Mouse (Mus musculus) liver, embryonic 11.5 days (tissue): ENCODE data around the gene Igf2bp3. TPM values are rescaled to one million over a fixed set of nuclear protein-coding genes. Genes with fewer than 3 reads are reported as not detected.
A peak's percentile ranks its signal among the peaks of the same experiment; 100 is the strongest.

Experiments
- ATAC-seq: fragments of 200-750 bp; cut with Nextera tagmentation; replicated peaks from 2 replicates; pipeline ENCODE4 v1.8.0; 2017; ENCODE audit warnings: moderate number of reproducible peaks, mild to moderate bottlenecking, moderate TSS enrichment, moderate library complexity; ENCODE audit not compliant: low FRiP score
- DNase-seq: peaks from one replicate; pipeline ENCODE4 v3.0.0-alpha.2; 2017; ENCODE audit warnings: low spot score
- H3K27ac ChIP-seq: fragments of 300-500 bp; sonication (generic); 2 replicates; pipeline ENCODE4 v1.5.1; 2014; ENCODE audit warnings: mild to moderate bottlenecking, low read depth, low read length, control low read depth
- H3K27me3 ChIP-seq: fragments of 300-500 bp; sonication (generic); replicated peaks from 2 replicates; pipeline ENCODE4 v1.6.1; 2014; ENCODE audit warnings: low read length, mixed read lengths; ENCODE audit not compliant: control insufficient read depth, insufficient read depth
- H3K36me3 ChIP-seq: fragments of 300-500 bp; sonication (generic); 2 replicates; pipeline ENCODE4 v1.6.1; 2014; ENCODE audit warnings: mild to moderate bottlenecking, low read length, moderate library complexity, mixed read lengths; ENCODE audit not compliant: control insufficient read depth, insufficient read depth
- H3K4me1 ChIP-seq: fragments of 300-500 bp; sonication (generic); replicated peaks from 2 replicates; pipeline ENCODE4 v1.6.1; 2014; ENCODE audit warnings: low read length, mixed read lengths; ENCODE audit not compliant: control insufficient read depth, insufficient read depth
- H3K4me2 ChIP-seq: fragments of 300-500 bp; sonication (generic); 2 replicates; pipeline ENCODE4 v1.6.1; 2014; ENCODE audit warnings: mild to moderate bottlenecking, control low read depth, moderate library complexity
- H3K4me3 ChIP-seq: fragments of 300-500 bp; sonication (generic); 2 replicates; pipeline ENCODE4 v1.5.1; 2014; ENCODE audit warnings: low read depth, low read length, control low read depth
- H3K9ac ChIP-seq: fragments of 300-500 bp; sonication (generic); 2 replicates; pipeline ENCODE4 v1.6.1; 2014; ENCODE audit warnings: low read depth, low read length, control low read depth
- H3K9me3 ChIP-seq: fragments of 300-500 bp; sonication (generic); 2 replicates; pipeline ENCODE4 v1.6.1; 2016; ENCODE audit warnings: low read length, inconsistent platforms, mixed read lengths; ENCODE audit not compliant: control insufficient read depth
- WGBS: fragments of 180-500 bp; shearing (Covaris S2); extraction: QIAGEN DNeasy Blood & Tissue Kit; methylation state at CpG from one replicate; pipeline ENCODE4 v1.1.7; 2014; 5-methylcytosine and 5-hydroxymethylcytosine counted together
- polyA plus RNA-seq: library from polyadenylated mRNA; unstranded; fragments of >200 nt; fragmentation: Nextera tagmentation; extraction: Ambion mirVana; gene quantifications from 2 replicates; pipeline ENCODE4 v1.2.1, GENCODE M21; 2014

Gene Igf2bp3
- polyA plus RNA-seq, 1 experiment from 2014 or later, result 57.8 TPM

DNA sequence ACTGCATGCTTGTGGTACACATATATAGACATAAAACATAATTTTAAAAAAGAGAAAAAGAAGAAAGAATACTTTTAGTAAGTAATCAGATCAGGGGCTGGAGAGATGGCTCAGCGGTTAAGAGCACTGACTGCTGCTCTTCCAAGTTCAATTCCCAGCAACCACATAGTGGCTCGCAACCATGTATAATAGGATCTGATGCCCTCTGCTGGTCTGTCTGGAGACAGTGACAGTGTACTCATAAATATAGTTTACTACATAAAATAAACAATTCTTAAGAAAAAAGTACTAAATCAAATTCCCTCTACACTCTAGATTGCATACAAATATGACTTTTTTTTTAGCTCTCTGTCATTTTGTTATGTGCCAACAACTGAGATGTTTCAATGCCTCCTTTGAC lies 36.4 kb upstream of the Igf2bp3 start:
- no peak overlapping the region for H3K4me3 ChIP-seq
- WGBS, result 94% methylated on average over 2 of the region's 2 CpGs
- no peak overlapping the region for H3K4me2 ChIP-seq
- ATAC-seq, result no peak
- no peak overlapping the region for H3K27ac ChIP-seq
- no peak overlapping the region for H3K9ac ChIP-seq
- peaks cover 38% of the 10 kb centered on the region for H3K36me3 ChIP-seq
- no peaks in the 10 kb centered on the region for H3K27me3 ChIP-seq
- H3K4me1 ChIP-seq, result no peaks in the 10 kb centered on the region
- no peak for DNase-seq
- no peaks in the 10 kb centered on the region for H3K9me3 ChIP-seq

DNA sequence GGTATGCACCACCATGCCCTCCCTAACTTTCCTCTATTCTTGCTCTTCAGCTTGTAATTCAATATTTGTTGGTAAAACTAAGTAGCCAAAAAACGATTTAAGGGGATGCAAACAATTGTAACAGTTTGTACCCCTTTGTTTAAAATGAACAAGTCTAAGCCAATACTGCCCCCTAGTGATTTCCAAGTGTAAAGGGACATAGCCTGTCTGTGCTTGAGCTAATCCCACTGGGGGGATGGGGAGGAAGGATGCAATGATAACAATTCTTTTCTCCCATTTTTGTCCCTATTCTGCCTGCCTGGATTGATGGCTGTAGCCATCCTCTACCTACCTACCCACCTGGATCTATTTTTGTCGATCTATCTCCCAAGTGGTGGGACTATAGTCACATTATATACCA lies 32.5 kb upstream of the Igf2bp3 start:
- Histone ChIP-seq H3K4me1 (no peaks in the 10 kb centered on the region), H3K27ac (no peak overlapping the region), H3K9ac (no peak overlapping the region), H3K36me3 (peaks cover 54% of the 10 kb centered on the region), H3K4me3 (no peak overlapping the region), H3K27me3 (no peaks in the 10 kb centered on the region), H3K9me3 (no peaks in the 10 kb centered on the region), H3K4me2 (no peak overlapping the region)
- DNase-seq (no peak), ATAC-seq (no peak; the same call in 1 of the 2 replicates)
- WGBS, result 55% methylated on average over 2 of the region's 2 CpGs

DNA sequence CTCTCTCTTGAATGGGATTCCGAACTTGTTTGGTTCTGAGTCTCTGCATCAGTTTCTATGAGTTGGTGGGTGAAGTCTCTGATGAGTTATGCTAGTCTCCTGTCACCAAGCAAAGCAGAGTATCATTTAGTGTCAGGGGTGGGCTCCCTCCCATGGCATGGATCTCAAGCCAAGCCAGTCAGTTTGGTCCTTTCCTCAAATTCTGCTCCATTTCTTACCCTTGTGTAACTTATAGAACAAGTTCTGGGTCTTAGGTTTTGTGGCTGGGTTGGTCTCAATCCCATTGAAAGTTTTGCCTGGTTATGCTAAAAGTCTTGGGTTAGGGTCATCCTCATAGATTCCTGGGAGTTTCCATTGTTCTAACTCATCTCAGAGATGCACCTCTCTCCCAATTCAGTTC lies 27.6 kb upstream of the Igf2bp3 start:
- Histone ChIP-seq H3K4me3 (no peak overlapping the region), H3K4me1 (no peaks in the 10 kb centered on the region), H3K27me3 (no peaks in the 10 kb centered on the region), H3K36me3 (peaks cover 24% of the 10 kb centered on the region), H3K9me3 (no peaks in the 10 kb centered on the region), H3K27ac (no peak overlapping the region), H3K4me2 (no peak overlapping the region), H3K9ac (no peak overlapping the region)
- ATAC-seq, result no peak
- WGBS, result 83% methylated on average over 1 of the region's 1 CpGs
- no peak for DNase-seq

DNA sequence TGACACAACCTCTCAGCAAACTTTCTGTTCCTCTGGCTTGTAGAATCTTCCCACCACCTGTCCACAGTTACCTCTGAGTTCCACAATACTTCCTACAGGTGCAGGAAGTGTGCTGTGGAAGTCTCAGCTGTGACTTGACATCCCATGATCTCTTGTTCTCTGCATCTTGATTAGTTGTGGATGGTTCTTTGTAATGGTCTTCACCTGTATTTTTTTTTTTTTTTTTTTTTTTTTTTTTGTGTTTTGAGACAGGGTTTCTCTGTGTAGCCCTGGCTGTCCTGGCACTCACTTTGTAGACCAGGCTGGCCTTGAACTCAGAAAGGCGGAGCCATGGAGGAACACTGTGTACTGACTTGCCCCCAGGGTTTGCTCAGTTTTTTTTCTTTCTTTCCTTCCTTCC lies 26.8 kb upstream of the Igf2bp3 start:
- no peaks in the 10 kb centered on the region for H3K4me1 ChIP-seq
- no peak overlapping the region for H3K4me3 ChIP-seq
- no peak overlapping the region for H3K4me2 ChIP-seq
- H3K9ac ChIP-seq, result no peak overlapping the region
- WGBS, result 84% methylated on average over 1 of the region's 1 CpGs
- H3K27me3 ChIP-seq, result no peaks in the 10 kb centered on the region
- DNase-seq, result no peak
- H3K27ac ChIP-seq, result no peak overlapping the region
- no peaks in the 10 kb centered on the region for H3K9me3 ChIP-seq
- peaks cover 22% of the 10 kb centered on the region for H3K36me3 ChIP-seq
- ATAC-seq, result no peak

DNA sequence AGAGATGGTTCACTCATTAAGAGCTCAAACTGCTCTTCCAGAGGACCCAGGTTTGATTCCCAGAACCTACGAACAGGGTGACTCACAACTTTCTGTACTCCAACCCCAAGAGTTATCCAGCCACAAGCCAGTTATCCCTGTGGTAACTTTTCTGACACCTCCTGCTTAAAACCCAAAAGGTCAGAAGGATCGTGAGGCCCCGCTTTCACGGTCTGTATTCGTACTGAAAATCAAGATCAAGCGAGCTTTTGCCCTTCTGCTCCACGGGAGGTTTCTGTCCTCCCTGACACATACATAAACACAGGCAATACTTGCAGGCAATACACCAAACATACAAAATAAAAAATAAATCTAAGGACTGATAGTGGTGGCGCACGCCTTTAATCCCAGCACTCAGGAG lies 21.6 kb upstream of the Igf2bp3 start:
- ATAC-seq, result peak; percentile 100
- WGBS, result 48% methylated on average over 9 of the region's 9 CpGs

DNA sequence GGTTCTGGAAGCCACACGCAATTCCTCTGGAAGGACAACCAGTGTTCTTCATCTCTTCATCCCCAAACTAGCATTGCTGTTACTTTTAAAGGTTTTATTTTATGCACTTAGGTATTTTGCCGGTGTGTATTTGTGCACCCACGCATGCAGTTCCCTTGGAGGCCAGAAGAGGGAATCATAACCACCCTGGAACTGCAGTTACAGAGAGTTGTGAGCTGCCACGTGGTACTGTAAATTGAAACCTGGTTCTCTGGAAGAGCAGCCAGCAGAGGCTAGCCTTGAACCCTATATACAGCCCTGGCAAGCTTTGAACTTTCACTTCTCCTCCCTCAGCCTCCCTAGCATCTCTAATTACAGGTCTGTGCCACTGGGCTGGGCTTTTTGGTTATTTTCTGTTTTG lies 18.6 kb upstream of the Igf2bp3 start:
- Histone ChIP-seq H3K27ac (no peak overlapping the region), H3K4me2 (no peak overlapping the region), H3K9ac (no peak overlapping the region), H3K27me3 (no peaks in the 10 kb centered on the region), H3K4me1 (no peaks in the 10 kb centered on the region), H3K9me3 (no peaks in the 10 kb centered on the region), H3K4me3 (no peak overlapping the region), H3K36me3 (no peaks in the 10 kb centered on the region)
- DNase-seq (no peak), ATAC-seq (no peak)
- WGBS, result 55% methylated on average over 4 of the region's 4 CpGs

More for the DNA sequence above, 21.6 kb upstream of the Igf2bp3 start:
- no peaks in the 10 kb centered on the region for H3K36me3 ChIP-seq
- DNase-seq, result peak; percentile 97
- H3K9ac ChIP-seq, result no peak overlapping the region
- no peak overlapping the region for H3K4me2 ChIP-seq
- H3K27ac ChIP-seq, result no peak overlapping the region
- H3K4me1 ChIP-seq, result no peaks in the 10 kb centered on the region
- no peaks in the 10 kb centered on the region for H3K9me3 ChIP-seq
- no peaks in the 10 kb centered on the region for H3K27me3 ChIP-seq
- H3K4me3 ChIP-seq, result no peak overlapping the region

DNA sequence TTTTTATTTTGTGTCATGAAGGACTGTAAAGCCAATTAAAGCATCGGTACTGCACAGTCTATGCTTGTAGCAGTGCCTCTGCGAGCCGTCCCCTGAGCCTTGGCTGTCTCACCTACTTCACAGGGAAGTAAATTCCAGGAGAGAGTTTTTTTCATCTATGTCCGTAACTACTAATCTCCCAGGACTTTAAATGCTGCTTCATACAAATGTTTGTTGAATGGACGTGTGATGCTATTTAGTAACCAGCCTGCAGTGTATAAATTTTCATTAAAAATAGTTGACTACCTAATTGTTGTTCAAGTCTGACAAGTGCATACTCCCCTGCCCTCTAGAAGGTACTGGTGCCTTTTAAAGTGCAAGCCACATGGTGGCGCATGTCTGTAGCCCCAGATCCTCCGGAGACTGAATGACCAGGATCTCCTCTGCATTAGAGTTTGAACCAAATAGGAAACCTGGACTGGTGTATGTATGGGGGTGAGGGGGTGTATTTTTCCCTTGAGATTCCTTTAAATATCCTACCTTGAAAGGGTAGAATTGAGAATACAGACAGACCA lies 13.4 kb upstream of the Igf2bp3 start:
- Histone ChIP-seq H3K4me3 (no peak overlapping the region), H3K9ac (no peak overlapping the region), H3K4me1 (no peaks in the 10 kb centered on the region; the same call in 1 of the 2 replicates), H3K36me3 (no peaks in the 10 kb centered on the region), H3K27ac (no peak overlapping the region), H3K9me3 (no peaks in the 10 kb centered on the region), H3K27me3 (no peaks in the 10 kb centered on the region), H3K4me2 (peak overlapping the region; percentile 28; the same call in 1 of the 2 replicates)
- 17% methylated on average over 7 of the region's 7 CpGs for WGBS
- DNase-seq (no peak), ATAC-seq (no peak; the same call in 1 of the 2 replicates)

DNA sequence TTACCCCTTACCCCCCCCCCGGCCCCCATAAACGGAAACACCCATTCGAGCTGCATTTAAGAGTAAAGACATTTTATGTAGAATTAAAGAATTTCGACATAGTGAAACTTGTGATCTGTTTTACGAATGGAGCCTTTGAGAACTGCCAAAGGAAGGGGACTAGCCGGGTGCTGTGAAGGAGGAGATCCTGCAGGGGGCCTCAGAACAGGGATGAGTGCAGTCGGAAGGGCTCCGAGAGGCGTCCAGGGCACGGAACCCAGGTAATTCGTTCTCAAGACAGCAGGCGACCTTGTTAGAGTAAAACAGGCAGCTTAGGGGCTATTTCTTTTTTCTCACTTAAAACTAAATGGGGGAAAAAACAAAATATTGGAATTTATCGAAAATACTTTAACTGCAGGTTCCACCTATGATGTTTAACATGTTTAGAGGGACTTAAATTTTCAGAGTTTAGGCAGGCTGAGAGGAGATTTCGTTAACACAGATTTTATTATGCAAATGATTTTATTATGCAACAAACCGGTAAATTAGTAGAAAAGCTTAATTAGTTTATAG lies 12.5 kb upstream of the Igf2bp3 start:
- Histone ChIP-seq H3K27me3 (no peaks in the 10 kb centered on the region), H3K9me3 (no peaks in the 10 kb centered on the region), H3K4me2 (peak overlapping the region; percentile 31), H3K9ac (no peak overlapping the region), H3K4me3 (no peak overlapping the region), H3K36me3 (no peaks in the 10 kb centered on the region), H3K4me1 (no peaks in the 10 kb centered on the region; the same call in 1 of the 2 replicates), H3K27ac (no peak overlapping the region)
- DNase-seq, result peak; percentile 58
- ATAC-seq, result peak; percentile 73
- WGBS, result 7% methylated on average over 15 of the region's 15 CpGs

DNA sequence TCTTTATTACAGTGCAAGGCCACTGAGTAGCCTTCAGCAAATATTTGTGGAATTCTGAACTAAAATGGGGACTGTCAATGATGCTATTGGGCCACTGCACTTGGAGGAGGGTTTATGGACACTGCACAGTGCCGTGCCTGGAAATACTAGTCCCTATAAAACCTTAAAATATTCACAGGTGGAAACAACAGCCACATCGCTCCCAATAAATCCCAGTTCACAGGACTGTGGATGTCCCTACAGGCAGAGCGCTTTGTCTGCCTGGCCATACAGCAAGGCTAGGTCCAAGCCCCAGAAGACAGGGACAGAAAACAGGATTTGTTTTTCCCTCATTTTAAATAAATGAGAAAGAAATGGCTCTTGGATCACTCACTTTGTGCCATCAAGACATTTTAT lies 11.0 kb upstream of the Igf2bp3 start:
- WGBS, result 78% methylated on average over 3 of the region's 3 CpGs
- no peak for DNase-seq
- no peaks in the 10 kb centered on the region for H3K27me3 ChIP-seq
- H3K9ac ChIP-seq, result no peak overlapping the region
- ATAC-seq, result no peak
- H3K27ac ChIP-seq, result no peak overlapping the region
- no peaks in the 10 kb centered on the region for H3K9me3 ChIP-seq
- no peaks in the 10 kb centered on the region for H3K36me3 ChIP-seq
- H3K4me3 ChIP-seq, result no peak overlapping the region
- H3K4me1 ChIP-seq, result peaks cover 4% of the 10 kb centered on the region
- H3K4me2 ChIP-seq, result no peak overlapping the region
